Mouse (Mus musculus): ENCODE measurements at regions not wholly inside any gene's neighbourhood (a gene's known extent, or its start where the extent isn't known, plus 50 kb on each side); places are given as distances from the start of the nearest gene placed in this dataset.

DNA sequence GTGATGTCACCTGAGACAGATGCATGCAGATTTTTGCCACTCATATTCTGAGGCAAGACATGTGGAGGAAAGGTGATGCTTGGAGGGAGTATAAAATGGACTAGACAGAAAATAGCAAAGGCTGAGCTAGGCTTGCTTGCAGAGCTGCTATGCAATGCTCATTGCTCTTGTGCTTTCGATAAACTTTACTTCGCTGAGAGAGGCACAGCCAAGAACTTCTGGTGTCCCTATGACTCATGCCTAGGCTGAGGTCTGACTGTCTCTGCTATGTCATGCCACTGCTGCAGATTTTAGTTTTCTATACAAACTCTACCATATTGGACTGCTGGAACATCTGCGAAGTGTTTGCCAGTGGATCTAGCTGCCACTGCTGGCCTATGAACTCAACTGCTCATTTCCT, 687.5 kb upstream of the Pou3f3 start:
- DNase-seq (ENCODE audit: low spot score in 2 of 2), result peak in 1 of 2 experiments; percentile 7

DNA sequence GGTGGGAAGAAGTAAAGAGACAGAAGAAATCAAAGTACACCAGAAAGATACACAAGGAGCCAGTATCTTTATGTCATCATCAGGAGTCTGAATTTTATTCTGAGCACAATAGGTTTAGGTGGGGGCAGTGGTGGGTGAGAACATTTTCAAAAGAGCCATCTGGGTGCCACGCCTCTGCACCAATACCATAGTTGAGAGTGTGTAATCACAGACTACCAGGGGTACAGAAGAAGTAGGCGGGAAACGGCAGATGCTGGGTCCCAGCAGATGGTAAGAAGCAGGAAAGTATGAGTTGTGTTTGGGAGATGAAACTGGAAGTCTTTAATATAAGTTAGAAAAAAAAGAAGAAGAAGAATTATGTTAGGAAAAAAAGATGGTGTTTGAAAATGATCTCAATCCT, 682.7 kb upstream of the Pou3f3 start:
- peak; percentile 20 to 90 for DNase-seq (ENCODE audit: low spot score in 2 of 2)

DNA sequence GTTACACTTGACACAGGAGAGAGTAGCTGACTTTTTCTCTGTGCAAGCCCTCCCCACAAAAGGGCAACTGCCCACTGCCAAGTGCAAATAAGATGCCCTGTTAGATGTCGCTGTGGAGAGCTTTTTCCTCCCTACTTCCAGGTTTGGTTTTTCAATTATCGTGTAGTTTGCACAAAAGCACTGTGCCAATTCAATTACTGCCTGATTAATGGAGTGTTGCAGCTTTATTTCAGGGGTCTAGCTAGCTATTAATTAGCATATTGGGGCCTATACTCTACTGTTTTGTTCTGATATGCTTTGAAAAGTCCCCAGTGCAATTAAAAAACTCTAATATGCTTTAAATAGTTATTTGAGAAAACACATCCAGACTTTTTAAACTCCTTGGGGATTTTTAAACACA, 676.6 kb upstream of the Pou3f3 start:
- no peak for DNase-seq (ENCODE audit: low spot score in 2 of 2)

DNA sequence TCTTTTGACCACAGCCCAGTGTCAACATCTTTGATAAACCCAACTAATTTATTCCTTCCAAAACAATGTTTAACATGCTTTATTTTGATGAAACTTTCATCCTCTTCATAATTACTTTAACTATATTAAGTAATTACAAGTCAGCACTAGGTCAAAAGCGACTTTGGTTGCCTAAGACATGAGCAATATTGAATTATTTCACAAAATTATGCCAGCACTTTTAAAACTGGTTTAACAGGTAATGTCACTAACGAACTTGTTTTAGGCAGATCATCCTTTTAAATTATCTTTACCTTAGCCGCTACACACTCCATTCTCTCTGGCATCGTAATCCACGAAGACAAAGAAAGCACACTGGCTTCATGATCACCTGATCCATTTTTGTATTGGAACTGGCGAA, 669.8 kb upstream of the Pou3f3 start:
- DNase-seq (ENCODE audit: low spot score in 2 of 2), result no peak

DNA sequence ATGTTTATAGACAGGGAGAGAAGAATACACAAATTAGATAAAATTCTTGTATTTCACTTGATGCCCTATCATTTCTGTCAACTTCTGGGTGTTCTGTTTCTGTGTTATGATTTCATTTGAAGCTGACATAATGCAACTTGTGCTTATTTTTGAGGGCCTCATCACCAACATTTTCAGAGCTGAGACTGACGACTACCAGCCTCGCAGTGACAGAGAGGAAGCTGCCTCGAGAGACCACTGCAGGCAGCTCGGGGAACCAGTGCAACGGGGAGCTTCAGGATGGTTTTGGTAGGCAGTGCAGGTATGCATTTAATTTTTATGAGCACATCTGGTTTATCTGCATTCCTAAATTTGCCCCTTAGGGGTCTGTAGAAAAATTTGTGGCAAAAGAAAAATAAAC, 669.1 kb upstream of the Pou3f3 start:
- no peak for DNase-seq (ENCODE audit: low spot score in 2 of 2)

DNA sequence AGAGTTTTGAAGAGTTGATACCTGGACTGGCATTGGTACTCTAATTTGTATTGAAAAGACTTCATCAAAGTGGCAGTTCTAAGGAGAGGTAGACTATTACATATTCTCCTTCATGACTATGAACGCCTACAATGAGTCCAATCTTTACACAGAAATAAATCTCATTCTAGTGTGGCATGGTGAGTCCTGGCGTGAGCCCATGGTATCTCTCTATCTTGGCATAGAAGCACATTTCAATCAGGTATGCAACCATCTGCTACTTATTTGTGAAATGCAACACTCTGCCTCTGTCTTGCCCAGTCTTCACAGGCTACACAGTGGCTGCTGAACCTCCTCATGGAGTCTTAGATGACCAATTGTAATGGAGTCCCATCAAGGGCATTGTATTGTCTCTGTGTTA, 661.8 kb upstream of the Pou3f3 start:
- DNase-seq (ENCODE audit: low spot score in 2 of 2), result no peak

DNA sequence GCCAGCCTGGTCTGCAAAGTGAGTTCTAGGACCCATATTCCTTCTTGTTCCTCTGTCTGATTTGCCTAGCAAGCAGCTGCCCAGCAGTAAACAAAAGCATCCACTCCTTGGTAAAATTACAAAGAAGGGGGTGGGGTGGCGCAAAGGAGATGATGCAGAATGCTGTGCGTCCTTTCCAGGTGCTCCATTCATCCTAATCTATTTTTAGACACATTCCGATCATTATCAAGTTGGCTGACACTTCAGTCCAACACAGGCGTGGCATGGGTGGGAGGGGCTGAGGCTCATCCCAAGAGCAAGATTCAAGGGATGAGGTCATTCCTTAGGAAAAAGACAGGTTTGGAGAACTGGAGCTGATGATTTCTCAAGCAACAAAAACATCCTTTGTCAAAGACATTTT, 660.2 kb upstream of the Pou3f3 start:
- DNase-seq (ENCODE audit: low spot score in 2 of 2), result no peak

DNA sequence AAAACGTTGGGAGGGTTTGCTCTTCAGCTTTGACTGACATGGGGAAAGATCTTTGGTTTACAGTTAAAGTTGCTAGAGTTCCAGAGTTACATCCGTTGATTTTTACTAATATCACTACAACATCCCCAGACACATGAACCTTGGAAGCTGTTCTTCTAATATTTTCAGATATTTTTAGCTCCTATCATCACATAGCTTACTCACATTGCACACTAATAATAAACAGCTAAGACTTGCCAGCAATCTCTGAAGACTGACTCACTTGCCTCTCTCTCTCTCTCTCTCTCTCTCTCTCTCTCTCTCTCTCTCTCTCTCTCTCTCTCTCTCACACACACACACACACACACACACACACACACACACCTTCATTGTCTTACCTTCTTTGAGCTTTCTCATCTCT, 654.0 kb upstream of the Pou3f3 start:
- DNase-seq (ENCODE audit: low spot score in 2 of 2), result no peak

DNA sequence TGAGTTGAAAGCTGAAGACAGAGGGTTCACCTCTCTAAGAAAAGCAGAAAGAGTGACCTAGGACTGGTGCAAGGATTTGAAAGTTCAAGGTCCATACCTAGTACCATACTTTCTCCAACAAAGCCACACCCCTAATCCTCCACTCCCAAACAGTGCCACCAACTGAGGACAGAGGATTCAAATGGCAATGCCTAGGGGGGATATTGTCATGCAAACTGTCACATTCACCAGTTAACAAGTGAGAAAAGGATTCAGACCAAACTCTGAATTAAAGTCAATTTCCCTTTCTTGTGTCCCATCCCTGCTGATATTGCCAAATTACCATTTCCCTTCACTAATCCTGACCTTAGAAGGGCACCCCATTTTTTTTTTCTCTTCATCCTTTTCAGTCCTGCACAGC, 637.1 kb upstream of the Pou3f3 start:
- DNase-seq (ENCODE audit: low spot score in 2 of 2), result no peak

DNA sequence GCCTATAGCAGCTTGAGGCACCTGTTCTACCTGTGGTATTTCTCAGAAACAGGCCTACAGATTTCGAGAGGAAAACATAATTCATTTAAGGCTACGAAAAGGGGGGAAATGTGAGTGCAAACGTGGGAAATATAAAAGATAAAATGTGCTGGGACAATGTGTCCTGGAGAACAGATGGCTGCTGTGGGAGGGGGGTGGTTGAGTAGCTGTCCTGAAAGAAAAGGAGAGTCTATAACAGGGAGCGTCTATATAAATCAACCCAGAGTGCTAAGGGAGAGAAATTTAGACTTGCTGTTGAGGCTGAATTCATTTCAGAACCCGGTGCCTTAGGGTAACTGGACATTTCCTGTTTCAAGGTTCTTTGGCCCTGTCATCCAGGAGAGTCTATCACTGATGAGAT, 625.5 kb upstream of the Pou3f3 start:
- DNase-seq (ENCODE audit: low spot score in 2 of 2), result peak; percentile 22 to 41

DNA sequence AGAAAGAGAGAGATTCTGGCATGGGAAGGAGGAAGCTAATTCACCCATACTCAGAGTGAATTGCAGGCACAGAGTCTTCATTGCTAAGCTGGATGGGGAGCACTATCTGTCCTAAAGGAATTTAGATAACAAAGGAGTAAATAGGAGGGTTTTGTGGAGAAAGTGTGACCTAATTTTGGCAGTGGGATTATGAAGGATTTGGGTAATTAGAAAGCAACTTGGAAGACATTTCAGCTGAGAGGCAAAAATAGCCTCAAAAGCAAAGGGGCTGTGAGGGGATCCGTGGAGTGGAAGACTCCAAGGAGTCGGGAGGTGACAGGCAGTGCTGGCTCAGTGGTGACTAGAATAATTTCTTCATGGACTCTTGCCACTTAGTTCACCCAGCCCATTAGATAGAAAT, 599.5 kb upstream of the Pou3f3 start:
- DNase-seq (ENCODE audit: low spot score in 2 of 2), result no peak

DNA sequence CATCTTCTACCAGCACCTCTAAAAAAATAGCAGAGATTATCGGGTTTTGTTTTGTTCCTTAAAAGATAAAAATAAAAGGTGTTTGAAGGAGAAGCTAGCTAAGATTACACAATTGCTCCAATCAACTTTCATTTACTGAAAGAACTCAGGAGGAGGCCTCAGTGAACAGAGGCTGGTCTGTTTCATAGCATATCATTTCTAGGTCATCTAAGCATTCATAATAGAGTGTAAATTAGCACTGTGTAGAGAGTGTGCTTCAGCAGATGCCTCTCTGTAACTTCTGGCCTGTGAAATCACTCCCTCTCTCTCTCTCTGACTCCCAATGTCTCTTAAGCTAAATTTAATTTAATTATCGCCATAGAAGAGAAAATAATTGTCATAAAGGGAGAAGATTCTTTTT, 597.0 kb upstream of the Pou3f3 start:
- DNase-seq (ENCODE audit: low spot score in 2 of 2), result no peak

DNA sequence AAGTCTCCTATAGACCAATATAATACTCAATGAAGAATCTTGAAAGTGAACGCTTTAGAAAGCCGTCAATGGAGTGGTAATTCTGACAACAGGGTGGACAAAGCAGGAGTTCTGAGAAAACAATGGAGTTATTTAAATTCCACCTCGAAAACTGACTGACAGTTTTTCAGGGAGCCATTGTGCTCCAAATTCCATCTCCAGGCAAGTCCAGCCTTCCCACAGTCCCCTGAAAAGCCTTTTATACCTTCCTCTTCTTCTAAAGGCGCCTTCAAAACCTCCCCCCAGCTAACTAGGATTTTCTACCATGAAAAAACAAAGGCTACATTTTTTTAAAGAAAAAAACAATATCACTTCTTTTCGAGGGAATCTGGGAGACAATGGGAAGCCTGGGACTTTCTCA, 588.0 kb upstream of the Pou3f3 start:
- DNase-seq (ENCODE audit: low spot score in 2 of 2), result no peak

DNA sequence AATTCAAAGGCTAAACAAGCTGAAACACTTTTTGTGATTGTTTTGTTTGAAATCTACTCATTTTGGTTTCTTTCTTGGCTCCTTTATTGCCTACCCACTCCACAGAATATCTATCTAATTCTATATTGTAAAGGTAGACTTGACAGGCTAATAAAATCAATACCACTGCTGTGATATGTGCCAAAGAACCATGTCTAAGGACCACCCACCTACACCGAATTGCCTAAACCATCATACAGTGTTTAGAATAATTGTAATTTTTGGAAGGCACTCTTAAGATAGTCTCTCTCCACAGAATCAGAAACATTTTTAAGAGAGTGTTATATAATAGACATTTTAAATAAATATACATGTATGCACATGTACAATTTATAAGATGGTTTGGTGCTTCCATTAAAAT, 587.6 kb upstream of the Pou3f3 start:
- no peak for DNase-seq (ENCODE audit: low spot score in 2 of 2)

DNA sequence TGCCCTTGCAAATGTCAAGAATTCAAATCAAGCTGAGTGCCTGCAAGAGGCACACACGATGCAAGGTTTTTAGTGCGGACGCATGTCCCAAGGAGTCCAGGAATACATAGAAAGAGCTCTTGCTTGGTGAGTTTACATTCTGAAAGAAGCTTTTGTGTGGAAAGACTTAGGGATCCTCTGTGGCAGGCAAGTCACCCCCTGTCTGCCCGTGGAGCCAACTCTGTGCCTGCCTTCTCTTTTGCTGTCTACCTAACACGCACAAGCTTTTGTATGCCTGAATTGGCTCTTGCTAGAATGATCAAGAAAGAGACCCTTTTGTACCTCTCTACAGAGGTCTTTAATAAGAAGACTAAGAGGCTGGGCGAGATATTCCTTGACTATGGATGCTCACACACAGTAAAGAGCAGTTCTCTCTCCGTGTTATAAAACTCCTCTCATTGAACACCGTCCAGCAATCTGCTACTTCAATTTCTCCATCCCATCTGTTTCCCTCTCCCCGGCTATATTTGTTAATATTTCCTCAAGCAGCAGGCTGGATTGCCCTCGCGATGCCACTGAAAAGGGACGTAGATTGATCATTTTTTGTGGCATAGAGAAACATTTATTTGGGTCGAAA, 543.3 kb upstream of the Pou3f3 start:
- DNase-seq (ENCODE audit: low spot score in 2 of 2), result no peak

DNA sequence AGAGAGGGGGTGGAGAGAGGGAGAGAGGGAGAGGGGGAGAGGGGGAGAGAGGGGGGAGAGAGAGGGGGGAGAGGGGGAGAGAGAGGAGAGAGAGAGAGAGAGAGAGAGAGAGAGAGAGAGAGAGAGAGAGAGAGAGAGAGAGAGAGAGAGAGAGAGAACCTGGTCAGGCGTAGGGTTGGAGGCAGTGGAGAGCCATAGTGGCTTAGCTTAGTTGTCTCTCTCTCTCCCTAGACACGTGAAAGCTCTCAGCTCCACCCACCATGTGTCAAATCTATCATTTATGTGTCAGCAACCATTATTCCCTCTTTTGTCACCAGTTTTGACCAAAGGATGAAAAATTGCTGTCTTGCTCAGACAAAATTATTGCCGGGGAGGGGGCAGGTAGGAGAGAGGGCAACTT, 542.7 kb upstream of the Pou3f3 start:
- no peak for DNase-seq (ENCODE audit: low spot score in 2 of 2)

DNA sequence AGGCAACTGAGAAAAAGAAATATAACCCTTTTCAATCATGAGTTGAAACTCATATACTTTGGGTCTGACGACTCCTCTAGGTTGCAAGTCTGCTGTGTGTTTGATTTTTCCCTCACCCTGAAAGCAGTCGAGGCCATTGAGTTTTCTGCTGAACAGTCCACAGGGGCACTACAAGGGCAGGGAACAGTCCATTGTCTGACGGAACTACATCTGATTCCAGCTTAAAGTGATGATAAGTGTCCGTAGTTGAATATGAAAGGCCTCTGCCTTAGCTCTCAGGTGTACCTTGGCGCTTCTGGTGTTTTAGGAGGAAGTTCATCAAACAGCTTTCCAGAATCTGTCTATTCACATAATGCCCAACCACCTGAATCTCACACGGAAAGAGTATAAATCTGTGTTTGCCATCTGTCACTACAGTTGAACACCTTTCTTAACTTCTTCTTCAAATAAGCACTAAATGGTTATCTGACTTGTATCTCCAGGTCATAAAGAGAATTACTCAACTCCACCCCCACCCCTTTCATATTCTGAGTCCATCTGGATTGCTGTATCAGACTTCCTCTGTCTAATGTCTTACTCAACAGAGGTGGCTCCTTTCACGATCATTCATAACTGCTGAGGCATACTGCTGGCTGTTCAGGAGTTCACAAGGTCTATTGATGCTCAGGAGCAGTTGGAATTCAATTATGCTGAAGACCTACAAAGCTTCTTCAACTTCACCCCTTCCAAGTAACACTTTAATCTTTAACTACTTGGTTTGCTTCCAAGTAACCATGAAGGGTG, 527.6 kb upstream of the Pou3f3 start:
- no peak for DNase-seq (ENCODE audit: low spot score in 2 of 2)

DNA sequence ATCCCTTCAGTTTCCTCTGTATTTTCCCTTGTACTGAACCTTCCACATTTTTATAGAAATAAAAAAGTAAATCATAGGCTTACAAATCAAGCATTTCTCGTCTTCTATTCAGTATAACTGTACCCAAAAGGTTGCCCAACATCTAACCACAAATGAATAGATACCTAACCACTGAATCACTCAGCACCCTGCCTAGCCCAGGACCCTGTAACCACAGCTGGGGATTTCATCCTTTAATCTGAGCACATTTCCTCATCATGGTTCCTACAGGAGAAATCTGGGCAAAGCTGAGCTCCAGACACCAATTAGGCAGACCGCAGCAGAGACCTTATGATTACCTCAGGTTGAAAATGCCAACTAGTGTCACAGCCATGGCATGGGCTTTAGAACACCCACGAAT, 526.1 kb upstream of the Pou3f3 start:
- DNase-seq (ENCODE audit: low spot score in 2 of 2), result no peak

DNA sequence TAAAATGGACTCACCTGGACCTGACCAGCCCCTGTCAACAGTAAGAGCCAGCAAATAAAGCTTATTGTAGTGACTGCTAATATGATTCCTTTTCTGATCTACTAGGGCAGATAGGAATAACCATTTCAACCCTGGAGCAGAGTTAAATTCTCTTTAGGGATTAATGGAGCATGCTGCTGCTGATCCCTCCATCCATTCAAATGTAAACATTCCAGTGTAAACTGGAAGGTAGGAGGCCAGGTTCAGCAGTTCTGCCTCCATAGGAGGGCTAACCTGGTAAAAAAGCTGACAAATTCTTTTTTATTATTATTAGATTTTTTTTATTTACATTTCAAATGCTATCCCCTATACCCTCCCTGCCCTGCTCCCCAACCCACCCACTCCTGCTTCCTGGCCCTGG, 509.3 kb upstream of the Pou3f3 start:
- no peak for DNase-seq (ENCODE audit: low spot score in 2 of 2)

DNA sequence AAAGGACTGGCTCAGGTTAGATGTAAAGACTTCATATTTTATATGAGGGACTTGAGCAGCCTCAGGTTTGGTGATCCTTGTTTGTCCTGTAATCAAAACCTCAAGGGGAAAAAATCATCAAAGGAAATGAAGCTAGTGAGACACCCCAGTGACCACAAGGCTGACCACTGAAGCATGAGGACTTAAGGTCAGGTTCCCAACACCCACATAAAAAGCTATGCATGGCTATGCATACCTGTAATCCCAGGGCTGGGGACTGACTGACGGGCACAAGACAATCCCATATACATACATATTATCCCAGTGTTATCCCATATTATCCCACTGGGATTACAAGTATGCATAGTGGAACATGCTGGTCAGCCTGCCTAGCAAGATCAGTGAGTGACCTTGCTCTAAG, 467.5 kb upstream of the Pou3f3 start:
- DNase-seq (ENCODE audit: low spot score in 2 of 2), result no peak

DNA sequence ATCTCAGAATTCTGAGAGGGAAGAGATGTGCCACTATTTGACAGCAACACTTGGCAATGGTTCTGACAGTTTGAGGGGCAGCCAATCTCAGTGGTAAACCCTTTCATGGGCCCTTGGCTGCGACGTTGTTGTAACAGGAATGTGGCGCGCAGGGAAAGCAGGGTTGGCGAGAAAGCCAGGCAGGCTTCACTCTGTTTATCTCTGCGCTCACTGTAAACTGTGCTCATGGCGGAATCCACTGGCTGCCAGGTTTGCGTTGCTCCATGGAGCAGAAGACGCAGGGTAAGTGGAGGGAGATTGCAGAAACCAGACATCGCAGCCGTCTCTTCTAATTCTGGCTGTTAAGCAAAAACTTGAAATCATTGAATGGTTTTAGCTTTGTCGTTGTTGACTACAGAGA, 465.9 kb upstream of the Pou3f3 start:
- no peak for DNase-seq (ENCODE audit: low spot score in 2 of 2)

DNA sequence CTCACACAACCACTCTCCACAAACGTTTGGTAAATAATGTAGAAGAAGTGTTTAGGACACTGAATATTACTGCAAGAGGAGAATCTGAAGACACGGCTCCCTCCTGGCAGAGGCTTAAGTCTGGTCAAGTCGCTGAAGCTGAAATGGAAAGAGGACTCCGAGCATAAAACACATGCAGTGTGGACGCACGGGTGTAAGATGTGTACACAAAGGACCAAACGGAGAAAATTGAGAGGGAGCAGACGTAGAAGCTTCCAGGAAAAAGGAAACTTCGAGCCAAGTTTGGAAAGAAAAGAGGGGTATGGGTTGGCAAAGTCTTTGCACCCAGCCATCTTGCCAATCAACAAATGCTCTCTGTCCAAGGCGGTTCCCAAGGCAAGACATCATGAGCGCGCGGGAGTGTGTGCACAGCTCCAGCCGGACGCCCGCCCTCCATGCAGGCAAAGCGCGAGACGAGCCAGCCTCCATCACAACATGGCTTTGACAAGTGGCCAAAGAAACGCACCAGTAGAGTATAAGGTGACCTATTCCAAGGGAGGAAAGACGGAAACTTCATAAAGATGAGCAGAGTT, 465.0 kb upstream of the Pou3f3 start:
- DNase-seq (ENCODE audit: low spot score in 2 of 2), result peak in 1 of 2 experiments; percentile 22

DNA sequence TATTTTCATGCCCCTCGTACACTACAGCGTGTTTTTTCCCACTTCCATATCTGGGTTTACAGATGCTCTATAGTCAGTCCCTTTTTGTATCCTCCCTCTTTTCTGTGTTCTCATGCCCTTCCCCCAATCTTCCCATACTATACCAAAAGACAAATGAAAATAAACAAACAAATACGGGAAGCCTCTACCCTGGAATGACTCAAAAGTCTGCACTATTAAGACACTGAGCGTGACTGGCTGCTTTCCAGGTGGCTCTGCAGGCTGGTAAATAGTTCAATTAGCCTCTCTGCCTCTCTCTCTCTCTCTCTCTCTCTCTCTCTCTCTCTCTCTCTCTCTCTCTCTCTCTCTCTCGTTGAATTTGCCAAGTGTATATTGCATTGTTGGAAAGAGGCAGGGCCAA, 464.5 kb upstream of the Pou3f3 start:
- no peak for DNase-seq (ENCODE audit: low spot score in 2 of 2)

All from left cerebral cortex, adult 8-10 months (tissue).